Mouse (Mus musculus): Measurements from ENCODE around the gene Uqcc1. TPM values are rescaled to one million over a fixed set of nuclear protein-coding genes. Genes with fewer than 3 reads are reported as not detected.
A peak's percentile ranks its signal among the peaks of the same experiment; 100 is the strongest.

Gene Uqcc1
- polyA plus RNA-seq (2017; shearing (Covaris generic)): 10 to 100 TPM; 43.5 to 57.6 TPM

DNA sequence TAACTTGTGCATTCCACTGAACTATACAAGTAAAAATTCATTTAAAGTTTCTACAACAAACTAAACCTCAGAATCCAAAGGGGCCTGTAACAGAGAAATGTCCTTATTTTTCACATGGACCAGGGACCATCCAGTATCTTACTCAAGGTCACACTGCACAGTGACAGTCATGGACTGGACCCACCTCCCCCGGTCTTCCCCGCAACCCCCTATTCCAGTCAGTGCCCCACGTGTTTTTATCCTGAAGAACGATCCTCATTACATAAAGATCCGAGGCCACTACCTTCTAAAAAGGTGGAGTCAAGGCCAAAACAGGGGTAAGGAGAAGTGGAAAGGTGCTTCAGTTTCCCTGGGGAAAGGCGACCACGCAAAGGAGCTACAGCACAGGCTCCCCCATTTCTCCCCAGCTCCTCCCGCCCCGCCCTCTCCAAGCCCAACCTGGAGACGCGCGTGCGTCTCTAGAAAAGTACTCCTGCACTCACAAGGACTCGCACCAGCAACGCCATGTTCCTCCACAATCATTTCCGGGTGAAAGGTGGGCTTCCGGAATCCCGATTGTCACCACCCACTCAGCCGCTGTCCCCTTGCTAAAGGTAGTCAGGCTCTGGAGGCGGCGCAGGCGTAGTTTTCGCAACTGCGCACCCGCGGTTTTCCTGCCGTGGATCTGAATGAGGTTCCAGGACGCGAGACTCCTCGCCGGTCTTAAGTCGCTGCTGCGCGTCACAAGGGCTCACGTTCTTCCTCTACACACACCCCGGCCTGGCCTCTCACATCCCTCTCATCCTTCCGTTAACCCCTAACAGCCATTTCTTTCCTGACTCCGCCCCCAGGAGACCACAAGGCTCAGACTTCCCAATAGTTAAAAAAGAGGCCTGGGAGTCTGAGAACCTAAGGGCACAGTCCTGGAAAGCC, at the start of gene Uqcc1:
Gene Uqcc1 (minus strand): TSS at position 780 of the 912 bp plus-strand sequence.
- peak; percentile 97 for ATAC-seq

DNA sequence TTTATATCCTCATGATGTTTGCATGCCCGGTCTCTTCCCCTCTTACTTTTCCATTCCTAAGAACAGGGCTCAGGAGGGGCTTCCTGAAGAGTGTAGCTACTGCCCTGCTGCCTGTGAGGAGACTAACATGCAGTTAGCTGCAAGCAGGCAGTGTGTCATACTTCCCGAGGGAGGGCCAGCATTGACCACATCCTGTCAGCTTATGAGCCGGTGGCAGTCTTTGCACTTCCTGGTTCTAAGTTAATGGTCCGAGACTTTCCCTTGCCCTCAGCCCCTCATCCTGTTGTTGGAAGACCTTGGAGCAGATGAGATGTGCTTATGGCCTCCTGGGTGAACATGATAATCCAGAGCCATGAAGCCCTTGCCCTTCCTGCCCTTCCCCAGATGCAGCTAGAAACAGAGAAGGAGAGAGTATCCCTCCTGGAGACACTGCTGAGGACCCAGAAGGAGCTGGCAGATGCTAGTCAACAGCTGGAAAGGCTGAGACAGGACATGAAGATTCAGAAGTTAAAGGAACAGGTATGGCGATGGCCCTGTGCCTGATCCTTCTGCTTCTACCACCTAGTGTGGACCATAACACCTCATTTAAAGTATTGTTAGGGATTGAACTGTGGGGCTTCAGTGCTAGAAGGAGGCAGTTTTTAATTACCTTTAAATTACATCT, 49.4 kb upstream of the Uqcc1 start:
- ATAC-seq: peak; percentile 98

DNA sequence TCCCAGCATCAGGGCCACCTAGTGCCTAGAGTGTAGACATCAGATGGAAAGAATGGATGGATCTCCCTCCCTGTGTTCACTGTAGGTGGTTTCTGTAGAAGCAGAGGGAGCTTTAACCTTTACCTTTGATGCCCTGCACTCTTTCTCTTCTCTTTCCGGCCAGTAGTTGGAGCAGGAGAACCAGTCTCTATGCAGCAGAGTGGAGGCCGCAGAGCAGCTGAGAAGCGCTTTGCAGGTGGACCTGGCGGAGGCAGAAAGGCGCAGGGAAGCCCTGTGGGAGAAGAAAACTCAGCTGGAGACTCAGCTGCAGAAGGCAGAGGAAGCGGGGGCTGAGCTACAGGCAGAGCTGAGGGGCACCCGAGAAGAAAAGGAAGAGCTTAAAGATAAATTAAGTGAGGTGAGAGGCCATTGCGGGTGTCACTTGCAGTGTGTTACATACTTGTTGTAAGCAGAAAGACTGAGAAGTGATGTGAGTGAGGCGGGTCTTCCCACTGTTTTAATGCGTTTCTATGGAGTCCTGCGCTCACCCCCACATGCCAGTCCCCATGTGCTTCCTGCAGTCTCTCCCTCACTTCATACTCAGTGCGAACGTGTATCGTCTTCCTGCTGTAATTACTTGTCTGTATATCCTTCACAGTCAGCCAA, 44.1 kb upstream of the Uqcc1 start:
- ATAC-seq: no peak

DNA sequence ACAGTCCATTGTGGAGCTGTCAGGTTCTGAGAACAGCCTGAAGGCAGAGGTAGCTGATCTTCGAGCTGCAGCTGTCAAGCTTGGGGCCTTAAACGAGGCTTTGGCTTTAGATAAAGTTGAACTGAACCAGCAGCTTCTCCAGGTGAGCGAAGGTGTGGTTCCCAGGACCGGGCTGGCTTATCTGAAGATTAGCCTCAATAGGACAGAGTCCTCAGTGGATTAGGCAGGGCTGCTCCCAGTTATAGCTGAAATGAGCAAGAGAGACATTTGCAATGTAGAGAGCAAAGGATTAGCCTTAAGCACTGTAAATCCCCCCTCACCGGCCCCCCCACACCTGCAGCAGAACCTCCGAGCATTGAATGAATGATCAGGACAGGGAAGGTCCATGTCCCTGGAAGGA, 43.2 kb upstream of the Uqcc1 start:
- no peak for ATAC-seq

DNA sequence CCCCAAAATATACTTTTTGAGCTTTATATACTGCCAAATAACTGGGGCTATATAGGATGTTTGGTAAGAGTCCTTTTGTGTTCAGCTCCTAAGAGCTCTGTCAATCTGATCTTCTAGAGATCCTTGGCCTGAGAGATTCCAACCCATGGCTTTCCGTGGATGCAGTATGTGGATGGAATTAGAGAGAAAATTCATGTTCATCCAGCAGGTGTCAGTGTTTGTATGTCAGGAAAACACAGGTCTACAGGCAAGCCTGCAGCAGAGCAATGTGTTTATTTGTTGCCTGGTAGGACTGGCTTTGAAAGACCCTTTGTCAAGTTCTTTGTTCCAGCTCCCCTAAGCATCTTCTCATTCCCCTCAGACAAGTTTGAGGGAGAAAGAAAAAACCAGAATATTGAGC, 32.9 kb upstream of the Uqcc1 start:
- no peak for ATAC-seq

DNA sequence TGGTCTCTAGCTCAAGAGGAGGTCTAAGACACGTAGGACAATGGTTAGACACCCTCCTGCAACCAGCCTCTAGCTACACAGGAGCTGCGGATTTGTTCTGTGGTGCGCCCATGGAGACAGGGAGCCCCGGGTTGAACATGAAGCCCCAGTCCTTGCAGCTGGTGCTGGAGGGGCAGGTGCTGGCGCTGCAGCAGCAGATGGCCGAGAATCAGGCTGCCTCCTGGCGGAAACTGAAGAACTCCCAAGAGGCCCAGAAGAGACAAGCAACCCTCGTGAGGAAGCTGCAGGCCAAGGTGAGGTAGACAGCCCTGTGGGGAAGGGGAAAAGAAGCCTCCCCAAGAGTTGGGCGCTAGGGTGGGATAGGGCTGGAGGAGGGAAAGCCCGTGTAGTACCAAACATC, 31.8 kb upstream of the Uqcc1 start:
- no peak for ATAC-seq

DNA sequence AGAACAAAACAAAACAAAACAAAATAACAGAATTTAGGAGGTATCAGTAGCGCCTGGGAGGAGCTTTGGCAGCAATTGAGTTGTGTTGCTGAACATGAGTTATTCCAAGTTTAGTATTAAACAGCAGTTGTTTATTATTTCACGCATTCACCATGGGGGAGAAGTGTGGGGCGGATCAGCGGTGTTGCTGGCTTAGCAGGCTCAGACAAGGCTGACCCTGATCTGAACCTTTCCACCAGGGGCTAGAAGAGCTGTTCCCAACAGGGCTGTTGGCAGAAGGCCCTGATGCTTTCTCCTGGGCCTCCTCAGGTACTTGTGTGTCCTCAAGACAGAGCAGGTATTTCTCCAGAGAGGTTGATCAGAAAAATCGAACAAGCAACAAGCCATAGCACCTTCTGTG, 29.9 kb upstream of the Uqcc1 start:
- no peak for ATAC-seq

DNA sequence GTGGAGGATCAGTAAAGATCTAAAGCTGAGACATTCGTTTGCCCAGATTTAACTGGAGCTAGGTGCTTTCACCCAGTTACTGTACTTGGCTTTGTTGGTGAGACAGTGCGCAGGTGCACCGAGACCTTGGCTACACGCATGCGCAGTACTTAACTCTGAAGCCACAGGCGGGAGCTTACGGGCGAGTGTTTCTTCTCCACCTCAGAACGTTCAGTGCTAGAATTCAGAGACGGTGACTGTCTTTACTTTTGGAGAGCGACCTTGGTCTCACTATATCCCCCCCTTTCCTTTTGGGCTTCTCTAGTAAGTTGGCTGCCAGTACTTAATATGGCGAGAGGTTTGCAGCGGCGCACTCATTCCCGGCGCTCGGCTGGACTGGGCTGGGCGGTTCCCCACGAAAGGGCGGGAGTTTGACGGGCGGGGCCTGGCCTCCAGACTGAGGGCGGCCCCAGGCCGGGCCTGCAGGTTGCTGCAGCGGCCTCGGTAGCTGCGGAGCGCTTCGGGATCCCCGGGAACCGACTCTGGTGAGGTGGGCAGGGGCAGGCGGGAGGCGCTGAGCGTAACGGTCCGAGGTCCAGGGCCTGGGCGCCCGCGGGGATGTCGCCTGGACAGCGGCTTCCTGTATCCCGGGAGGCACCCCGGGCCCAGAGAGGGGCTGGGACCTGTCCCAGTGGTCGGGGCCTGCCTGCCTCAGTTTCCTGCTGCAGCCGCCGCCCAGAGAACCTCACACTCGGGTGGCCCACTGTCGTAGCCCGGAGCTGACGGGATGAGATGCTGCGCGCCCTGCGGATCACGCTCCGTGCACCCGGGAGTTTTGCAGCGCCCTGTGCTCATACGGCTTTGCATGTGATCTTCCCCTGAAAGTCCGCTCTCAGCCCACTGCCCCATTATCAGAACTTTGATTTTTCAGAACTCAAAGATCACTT, 26.3 kb upstream of the Uqcc1 start, which contains the start of gene Cep250:
Gene Cep250 (plus strand): TSS at position 325 of the 926 bp plus-strand sequence.
- peak; percentile 95 for ATAC-seq

DNA sequence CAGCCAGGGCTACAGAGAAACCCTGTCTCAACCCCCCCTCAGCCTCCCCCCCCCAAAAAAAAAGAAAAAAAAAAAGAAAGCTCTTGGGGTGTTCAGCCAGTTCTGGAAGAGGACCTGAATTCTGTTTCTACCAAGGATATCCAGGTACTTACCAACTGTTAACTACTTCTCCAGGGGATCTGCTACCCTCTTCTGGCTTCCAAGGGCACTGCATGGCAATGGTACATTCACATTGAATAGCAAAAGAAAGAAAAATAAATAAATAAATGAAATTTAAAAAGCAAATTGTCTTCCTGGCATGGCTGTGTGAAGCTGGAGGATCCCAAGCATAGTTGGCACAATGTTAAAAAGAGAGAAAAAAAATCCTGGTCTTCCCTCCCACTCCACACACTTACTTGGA, 21.9 kb upstream of the Uqcc1 start:
- no peak for ATAC-seq

DNA sequence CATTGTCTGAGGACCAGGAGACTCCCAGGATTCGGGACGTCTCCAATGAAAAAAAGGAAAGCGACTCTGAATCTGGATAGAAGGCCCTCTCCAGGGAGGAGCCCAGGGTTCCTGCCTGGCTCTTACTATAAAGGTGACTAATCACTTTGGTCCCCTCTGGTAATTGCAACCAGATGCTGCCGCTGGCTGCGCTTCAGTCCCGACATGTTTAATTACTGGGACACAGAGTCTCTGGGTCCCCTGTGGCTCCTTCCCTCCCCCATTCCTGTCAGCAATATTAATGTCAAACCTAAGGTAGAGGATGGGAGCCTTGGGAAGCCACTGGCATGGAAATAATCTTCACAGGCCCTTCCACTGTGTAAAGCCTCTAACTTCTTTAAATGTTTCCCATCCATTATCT, 19.3 kb upstream of the Uqcc1 start:
- ATAC-seq: no peak

DNA sequence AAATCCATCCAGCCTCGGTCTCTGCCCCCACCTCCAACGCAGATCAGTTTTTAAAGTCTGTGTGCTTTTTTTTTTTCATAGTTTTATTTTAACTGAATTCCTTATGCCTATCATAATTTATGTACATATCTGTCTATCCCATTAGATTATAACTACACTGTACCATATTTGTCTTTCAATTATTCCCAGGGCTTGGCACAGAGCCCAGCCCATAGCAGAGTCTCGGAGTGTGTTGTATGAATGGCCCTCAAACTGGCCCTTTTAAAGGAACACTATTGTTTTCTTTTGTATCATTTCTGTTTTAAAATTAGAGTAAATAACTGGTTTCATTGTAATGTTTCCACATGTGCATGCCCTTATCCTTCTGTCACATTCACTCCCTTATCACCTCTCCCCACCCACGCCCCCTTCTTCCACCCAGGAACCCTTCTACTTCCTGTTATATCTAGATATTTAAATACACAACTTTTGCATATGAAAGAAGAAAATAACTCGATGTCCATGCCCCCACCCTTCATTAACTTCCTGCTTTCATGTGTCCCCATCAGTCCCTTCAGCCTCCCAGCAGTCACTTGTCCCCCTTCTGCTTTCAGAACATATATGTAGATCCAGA, 17.4 kb upstream of the Uqcc1 start:
- no peak for ATAC-seq

DNA sequence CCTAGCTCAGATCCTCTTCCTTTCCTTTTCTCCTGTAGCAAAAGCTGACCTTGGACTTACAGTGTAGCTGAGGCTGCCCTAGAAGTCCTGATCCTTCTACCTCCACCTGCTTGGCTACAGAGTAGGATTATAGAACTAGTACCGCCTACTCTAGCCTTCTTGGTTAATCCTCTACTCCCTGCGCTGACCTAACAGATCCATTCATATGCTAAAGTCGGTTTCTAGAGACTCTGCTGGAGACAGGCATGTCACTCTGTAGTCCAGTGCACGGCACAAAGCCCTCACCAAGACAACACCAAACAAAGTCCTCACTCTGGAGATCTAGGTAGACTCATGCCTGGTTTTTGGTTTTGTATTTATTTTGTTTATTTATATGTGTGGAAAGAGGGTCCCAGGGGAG, 16.4 kb upstream of the Uqcc1 start:
- ATAC-seq: no peak

DNA sequence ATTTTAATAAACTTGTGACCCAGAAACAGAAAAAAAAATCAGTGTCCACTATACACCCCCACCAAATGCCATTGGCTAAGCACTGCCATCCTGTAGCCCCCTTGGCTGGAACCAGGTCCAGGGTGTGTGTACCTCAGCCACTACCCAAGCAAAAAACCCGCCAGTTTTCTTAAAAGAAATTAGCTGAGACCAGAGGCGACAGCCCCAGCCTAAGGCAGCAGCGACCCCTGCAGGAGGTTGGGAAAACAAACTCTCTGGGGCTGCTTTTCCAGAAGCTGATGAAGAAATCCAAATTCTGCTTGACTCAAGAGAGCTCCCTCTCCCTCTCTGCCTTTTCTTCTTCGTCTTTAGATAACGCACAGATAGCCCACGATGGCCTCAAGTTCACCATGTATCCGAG, 16.0 kb upstream of the Uqcc1 start:
- no peak for ATAC-seq

DNA sequence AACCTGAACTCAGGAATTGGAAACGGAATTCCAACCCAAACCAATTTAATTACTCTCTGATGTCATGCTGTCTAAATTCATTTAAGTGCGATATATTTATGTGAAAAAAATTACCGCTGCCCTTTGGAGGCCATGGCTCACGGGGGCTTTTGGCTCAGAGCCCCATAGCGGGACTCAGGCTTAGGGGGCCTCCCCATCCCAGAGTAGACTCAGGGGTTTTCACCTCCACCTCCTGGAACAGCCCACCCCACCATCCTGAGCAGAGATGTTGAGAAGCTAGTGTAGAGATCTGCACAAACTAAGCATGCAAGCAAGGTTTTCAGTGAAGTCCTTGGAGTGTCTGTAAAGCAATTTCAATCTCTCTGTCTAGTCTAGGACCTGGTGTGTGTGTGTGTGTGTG, 15.5 kb upstream of the Uqcc1 start:
- ATAC-seq: no peak

DNA sequence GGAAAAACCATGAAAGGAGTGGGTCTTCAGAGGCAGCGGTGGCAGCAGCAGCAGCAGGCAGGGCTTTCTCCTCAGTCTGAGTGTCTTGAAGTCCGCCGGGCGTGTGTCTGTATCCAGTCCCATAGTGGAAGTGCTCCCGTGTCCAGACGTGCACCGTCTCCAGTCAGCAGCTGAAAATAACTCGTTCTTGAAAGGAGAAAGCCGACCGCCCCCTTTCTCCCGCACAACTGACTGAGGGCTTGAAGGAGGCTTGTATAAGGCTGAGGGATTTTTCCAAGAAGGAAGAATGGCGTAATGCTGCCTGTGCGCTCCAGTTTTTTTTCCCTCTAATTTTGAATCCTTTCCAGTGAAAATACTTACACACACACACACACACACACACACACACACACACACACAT, 15.0 kb upstream of the Uqcc1 start, which contains the start of gene Gdf5:
Gene Gdf5 (minus strand): TSS at position 244 of the 400 bp plus-strand sequence.
- ATAC-seq: no peak

DNA sequence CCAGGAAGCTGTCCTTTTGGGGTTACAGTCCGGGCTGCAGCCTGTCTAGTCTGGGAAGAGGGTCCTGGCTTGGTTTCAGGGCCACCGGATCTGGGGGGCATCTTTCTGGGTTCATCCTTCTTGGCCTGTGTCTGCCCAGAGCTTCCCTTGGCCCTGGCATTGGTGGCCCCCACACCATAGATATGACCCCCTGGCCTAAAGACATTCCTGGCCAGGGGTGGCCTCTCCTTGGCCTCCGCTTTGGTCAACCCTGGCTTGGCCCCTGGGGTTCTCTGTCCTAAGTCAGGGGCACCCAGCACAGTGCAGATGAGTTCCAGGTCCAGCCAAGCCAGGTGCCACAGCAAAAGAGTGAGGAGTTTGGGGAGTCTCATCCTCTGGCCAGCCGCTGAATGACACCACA, 14.6 kb upstream of the Uqcc1 start:
- ATAC-seq: no peak

DNA sequence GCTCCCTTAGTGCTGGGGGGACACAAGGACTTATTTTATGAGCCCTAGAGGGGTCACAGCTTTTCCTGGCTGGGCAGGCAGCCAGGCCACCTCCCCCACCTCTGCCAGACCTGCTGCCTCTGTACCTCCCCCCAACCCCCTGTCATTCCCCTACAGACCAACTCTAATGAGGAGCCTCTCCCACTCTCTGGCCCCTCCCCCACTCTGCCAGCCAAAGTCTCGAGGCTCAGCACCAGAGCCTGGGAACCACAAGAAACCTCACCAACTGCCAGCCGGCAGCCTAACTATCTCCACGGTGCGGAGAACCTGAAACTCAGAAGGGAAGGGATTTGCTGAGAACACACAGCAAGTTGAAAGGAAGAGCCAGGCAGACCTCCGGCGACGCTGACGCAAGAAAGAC, 13.4 kb upstream of the Uqcc1 start:
- ATAC-seq: no peak

DNA sequence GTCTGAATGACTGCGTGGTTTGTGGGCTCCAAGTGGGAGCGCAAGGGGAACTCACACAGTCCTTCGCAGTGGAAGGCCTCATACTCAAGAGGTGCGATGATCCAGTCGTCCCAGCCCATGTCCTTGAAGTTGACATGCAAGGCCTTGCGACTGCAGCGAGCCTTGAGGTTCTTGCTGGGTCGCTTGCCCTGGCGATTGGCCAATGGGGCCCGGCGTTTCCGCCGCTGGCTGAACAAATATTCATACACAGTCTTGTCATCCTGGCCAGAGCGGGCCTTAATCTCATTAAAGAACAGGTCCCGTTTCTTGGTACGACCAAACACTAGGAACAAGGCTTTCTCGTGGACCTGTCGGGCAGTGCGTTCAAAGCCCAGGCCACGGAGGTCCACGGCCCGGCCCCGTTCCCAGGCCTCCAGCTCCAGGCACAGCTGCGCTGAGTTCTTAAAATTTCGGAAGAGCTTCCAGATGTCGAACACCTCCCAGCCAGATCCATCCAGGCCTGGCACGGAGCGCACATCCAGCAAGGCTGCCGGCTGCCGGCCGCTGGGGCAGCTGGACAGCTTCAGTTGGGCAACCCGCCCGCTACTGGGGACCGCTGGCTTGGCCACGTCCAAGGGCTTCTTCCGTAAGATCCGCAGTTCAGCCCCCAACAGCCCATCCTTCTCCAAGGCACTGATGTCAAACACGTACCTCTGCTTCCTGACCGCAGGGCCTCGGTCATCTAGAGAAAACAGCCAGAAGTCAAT, 11.8 kb upstream of the Uqcc1 start:
- ATAC-seq: no peak

DNA sequence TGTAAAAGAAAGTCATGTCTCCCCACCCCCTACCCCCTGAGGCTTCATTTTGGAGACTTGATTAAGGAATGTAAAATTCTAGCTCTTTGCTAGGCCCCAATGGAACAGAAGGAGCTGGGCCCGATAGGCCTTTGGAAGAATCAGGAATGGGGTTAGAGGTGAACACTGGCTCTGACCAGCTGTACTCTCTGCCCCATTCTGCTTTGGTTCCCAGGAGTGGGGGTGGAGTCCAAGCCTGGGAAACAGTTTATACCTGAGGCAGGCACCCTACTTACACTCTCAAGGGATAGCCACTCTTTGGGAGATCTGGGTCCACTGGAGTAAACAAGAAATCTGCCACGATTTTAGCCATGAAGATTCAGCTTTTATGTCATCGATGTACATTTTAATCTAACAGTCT, 10.6 kb upstream of the Uqcc1 start, which contains the start of gene Gm15557:
Gene Gm15557 (plus strand): TSS at position 48 of the 400 bp plus-strand sequence.
- no peak for ATAC-seq

DNA sequence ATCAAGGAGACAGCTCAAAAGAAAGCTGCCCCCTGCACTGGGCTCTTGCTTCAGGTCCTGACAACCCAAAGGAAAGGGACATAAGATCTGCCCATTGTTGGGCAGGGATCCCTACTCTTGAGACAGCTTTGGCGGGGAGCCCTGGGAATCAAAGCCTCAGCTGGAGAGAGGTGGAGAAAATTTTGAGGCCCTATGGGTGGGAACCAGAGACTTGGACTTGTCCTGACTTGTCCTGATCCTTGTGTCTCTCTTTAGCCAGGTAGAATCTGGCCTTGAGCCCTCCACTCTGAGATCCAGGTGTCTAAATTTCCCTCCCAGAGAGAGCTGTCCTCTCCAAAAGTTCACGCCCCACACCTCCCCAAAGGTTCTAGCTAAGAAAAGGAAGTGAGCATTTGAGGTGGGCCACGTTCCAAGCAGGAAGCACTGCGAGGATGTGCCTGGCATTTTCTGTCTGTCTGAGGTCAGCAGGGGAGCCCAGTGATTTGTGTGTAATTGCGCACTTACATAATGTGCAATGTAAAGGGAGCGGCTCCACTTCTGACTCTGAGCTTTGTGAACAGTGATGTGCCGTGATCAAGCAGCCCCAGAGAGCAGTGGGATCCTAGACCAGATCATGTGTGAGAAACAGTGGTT, 9.9 kb upstream of the Uqcc1 start:
- ATAC-seq: no peak
